Mouse (Mus musculus) neural tube, embryonic 12.5 days (tissue): Measurements from ENCODE around the gene Atad2b. TPM values are rescaled to one million over a fixed set of nuclear protein-coding genes. Genes with fewer than 3 reads are reported as not detected.
A peak's percentile ranks its signal among the peaks of the same experiment; 100 is the strongest.

Source experiments
- ATAC-seq: fragments of 200-750 bp; cut with Nextera tagmentation; 2 replicates; pipeline ENCODE4 v1.8.0; 2017; ENCODE audit warnings: low read depth, mild to moderate bottlenecking, moderate TSS enrichment, moderate library complexity; ENCODE audit not compliant: low FRiP score
- H3K27ac ChIP-seq: fragments of 300-500 bp; sonication (generic); 2 replicates; pipeline ENCODE4 v1.5.1; 2016
- H3K27me3 ChIP-seq: fragments of 300-500 bp; sonication (generic); replicated peaks from 2 replicates; pipeline ENCODE4 v1.6.1; 2016; ENCODE audit warnings: mild to moderate bottlenecking
- H3K36me3 ChIP-seq: fragments of 300-500 bp; sonication (generic); 2 replicates; pipeline ENCODE4 v1.6.1; 2016; ENCODE audit warnings: mild to moderate bottlenecking
- H3K4me1 ChIP-seq: fragments of 300-500 bp; sonication (generic); 2 replicates; pipeline ENCODE4 v1.6.1; 2016
- H3K4me2 ChIP-seq: fragments of 300-500 bp; sonication (generic); replicated peaks from 2 replicates; pipeline ENCODE4 v1.6.1; 2016; ENCODE audit warnings: mild to moderate bottlenecking
- H3K4me3 ChIP-seq: fragments of 300-500 bp; sonication (generic); 2 replicates; pipeline ENCODE4 v1.5.1; 2016
- H3K9ac ChIP-seq: fragments of 300-500 bp; sonication (generic); 2 replicates; pipeline ENCODE4 v1.6.1; 2016; ENCODE audit warnings: mild to moderate bottlenecking
- H3K9me3 ChIP-seq: fragments of 300-500 bp; sonication (generic); 2 replicates; pipeline ENCODE4 v1.6.1; 2016; ENCODE audit warnings: mild to moderate bottlenecking
- WGBS: fragments of 180-500 bp; shearing (Covaris S2); methylation state at CpG from one replicate; pipeline ENCODE4 v1.1.7; 2016; 5-methylcytosine and 5-hydroxymethylcytosine counted together
- polyA plus RNA-seq: library from polyadenylated mRNA; unstranded; fragments of >200 nt; fragmentation: Nextera tagmentation; extraction: Ambion mirVana; gene quantifications from 2 replicates; pipeline ENCODE4 v1.2.1, GENCODE M21; 2016

The Atad2b gene
- polyA plus RNA-seq, 1 experiment from 2014 or later = 23.6 TPM

GRCm38 (mm10) chr12:5029035-5029434, 111.9 kb downstream of the Atad2b start:
- 88% methylated on average over 5 of the region's 5 CpGs for WGBS
- peaks cover 32% of the 10 kb centered on the region for H3K36me3 ChIP-seq

GRCm38 (mm10) chr12:5038008-5038407, 120.9 kb downstream of the Atad2b start:
- Histone ChIP-seq H3K9me3 (no peaks in the 10 kb centered on the region), H3K9ac (no peak overlapping the region), H3K4me3 (no peak overlapping the region), H3K4me2 (no peak overlapping the region), H3K27me3 (no peaks in the 10 kb centered on the region), H3K36me3 (peaks cover 41% of the 10 kb centered on the region), H3K4me1 (no peaks in the 10 kb centered on the region), H3K27ac (no peak overlapping the region)
- 100% methylated on average over 2 of the region's 2 CpGs for WGBS
- no peak for ATAC-seq

More at GRCm38 (mm10) chr12:5029035-5029434, 111.9 kb downstream of the Atad2b start:
- Histone ChIP-seq H3K27me3 (no peaks in the 10 kb centered on the region), H3K9me3 (no peaks in the 10 kb centered on the region), H3K4me1 (no peaks in the 10 kb centered on the region), H3K27ac (no peak overlapping the region), H3K9ac (no peak overlapping the region), H3K4me2 (no peak overlapping the region), H3K4me3 (no peak overlapping the region)
- no peak for ATAC-seq

- Histone ChIP-seq H3K36me3 (peaks cover 19% of the 10 kb centered on the region), H3K9ac (no peak overlapping the region), H3K27me3 (no peaks in the 10 kb centered on the region), H3K4me2 (no peak overlapping the region), H3K4me1 (no peaks in the 10 kb centered on the region), H3K27ac (no peak overlapping the region), H3K9me3 (no peaks in the 10 kb centered on the region), H3K4me3 (no peak overlapping the region)
- no peak for ATAC-seq
- WGBS = 88% methylated on average over 15 of the region's 15 CpGs
These were observed 127.0 kb downstream of the Atad2b start for GRCm38 (mm10) chr12:5044141-5044540.

- no peaks in the 10 kb centered on the region for H3K27me3 ChIP-seq
- WGBS = 92% methylated on average over 4 of the region's 4 CpGs
- H3K9ac ChIP-seq = no peak overlapping the region
- no peak overlapping the region for H3K27ac ChIP-seq
- peaks cover 23% of the 10 kb centered on the region for H3K9me3 ChIP-seq
- peaks cover 9% of the 10 kb centered on the region for H3K36me3 ChIP-seq
- H3K4me1 ChIP-seq = no peaks in the 10 kb centered on the region
- no peak overlapping the region for H3K4me2 ChIP-seq
- H3K4me3 ChIP-seq = no peak overlapping the region
- ATAC-seq = no peak
These were observed 131.0 kb downstream of the Atad2b start for GRCm38 (mm10) chr12:5048104-5048503.

GRCm38 (mm10) chr12:5067590-5067989, 150.4 kb downstream of the Atad2b start:
- Histone ChIP-seq H3K4me2 (no peak overlapping the region), H3K9ac (no peak overlapping the region), H3K9me3 (no peaks in the 10 kb centered on the region), H3K27ac (no peak overlapping the region), H3K27me3 (no peaks in the 10 kb centered on the region), H3K4me1 (no peaks in the 10 kb centered on the region), H3K36me3 (no peaks in the 10 kb centered on the region), H3K4me3 (no peak overlapping the region)
- no peak for ATAC-seq
- 51% methylated on average over 3 of the region's 3 CpGs for WGBS

- Histone ChIP-seq H3K4me1 (no peaks in the 10 kb centered on the region), H3K36me3 (no peaks in the 10 kb centered on the region), H3K27ac (no peak overlapping the region), H3K9ac (no peak overlapping the region), H3K27me3 (no peaks in the 10 kb centered on the region), H3K9me3 (no peaks in the 10 kb centered on the region), H3K4me2 (no peak overlapping the region), H3K4me3 (no peak overlapping the region)
- WGBS = 84% methylated on average over 3 of the region's 3 CpGs
- no peak for ATAC-seq
These were observed 153.0 kb downstream of the Atad2b start for GRCm38 (mm10) chr12:5070131-5070530.

GRCm38 (mm10) chr12:5073191-5073590, 156.0 kb downstream of the Atad2b start:
- Histone ChIP-seq H3K4me3 (no peak overlapping the region), H3K4me2 (no peak overlapping the region), H3K27me3 (no peaks in the 10 kb centered on the region), H3K9me3 (no peaks in the 10 kb centered on the region), H3K27ac (no peak overlapping the region), H3K36me3 (no peaks in the 10 kb centered on the region), H3K4me1 (no peaks in the 10 kb centered on the region), H3K9ac (no peak overlapping the region)
- WGBS = 84% methylated on average over 12 of the region's 12 CpGs
- no peak for ATAC-seq

- Histone ChIP-seq H3K4me3 (no peak overlapping the region), H3K9me3 (no peaks in the 10 kb centered on the region), H3K4me1 (no peaks in the 10 kb centered on the region), H3K27ac (no peak overlapping the region), H3K4me2 (no peak overlapping the region), H3K36me3 (peaks cover 30% of the 10 kb centered on the region), H3K9ac (no peak overlapping the region), H3K27me3 (no peaks in the 10 kb centered on the region)
- no peak for ATAC-seq
- WGBS = 95% methylated on average over 4 of the region's 4 CpGs
These were observed 164.3 kb downstream of the Atad2b start for GRCm38 (mm10) chr12:5081480-5081879.

GRCm38 (mm10) chr12:5084714-5085113, 167.6 kb downstream of the Atad2b start:
- no peak overlapping the region for H3K4me2 ChIP-seq
- no peak overlapping the region for H3K9ac ChIP-seq
- ATAC-seq = no peak
- no peaks in the 10 kb centered on the region for H3K9me3 ChIP-seq
- no peak overlapping the region for H3K4me3 ChIP-seq
- 94% methylated on average over 5 of the region's 5 CpGs for WGBS
- no peak overlapping the region for H3K27ac ChIP-seq
- peaks cover 30% of the 10 kb centered on the region for H3K36me3 ChIP-seq
- peaks cover 13% of the 10 kb centered on the region for H3K4me1 ChIP-seq
- H3K27me3 ChIP-seq = no peaks in the 10 kb centered on the region

GRCm38 (mm10) chr12:5087787-5088519, 170.8 kb downstream of the Atad2b start:
- 34% methylated on average over 10 of the region's 10 CpGs for WGBS
- peaks cover 28% of the 10 kb centered on the region for H3K36me3 ChIP-seq
- no peak overlapping the region for H3K27ac ChIP-seq

GRCm38 (mm10) chr12:5088639-5089038, 171.5 kb downstream of the Atad2b start:
- 19% methylated on average over 1 of the region's 1 CpGs for WGBS
- peak; percentile 55; the same call in 1 of the 2 replicates for ATAC-seq
- Histone ChIP-seq H3K36me3 (peaks cover 24% of the 10 kb centered on the region), H3K4me3 (no peak overlapping the region), H3K9me3 (no peaks in the 10 kb centered on the region), H3K9ac (no peak overlapping the region), H3K27ac (no peak overlapping the region), H3K27me3 (no peaks in the 10 kb centered on the region), H3K4me1 (peaks cover 13% of the 10 kb centered on the region), H3K4me2 (0 out of 2 replicates have a peak overlapping the region, but pooled peaks have one; percentile 5)

More at GRCm38 (mm10) chr12:5087787-5088519, 170.8 kb downstream of the Atad2b start:
- peak; percentile 88 for ATAC-seq
- Histone ChIP-seq H3K9me3 (no peaks in the 10 kb centered on the region), H3K9ac (no peak overlapping the region), H3K27me3 (no peaks in the 10 kb centered on the region), H3K4me1 (peaks cover 13% of the 10 kb centered on the region), H3K4me3 (no peak overlapping the region), H3K4me2 (no peak overlapping the region)
